Mouse (Mus musculus): ENCODE results near the gene Cldnd1. TPM values are rescaled to one million over a fixed set of nuclear protein-coding genes. Genes with fewer than 3 reads are reported as not detected.

Gene Cldnd1
- 51.0 and 58.6 TPM in 2 replicates for polyA plus RNA-seq (2015; fragmentation: Nextera tagmentation; extraction: Ambion mirVana)

DNA sequence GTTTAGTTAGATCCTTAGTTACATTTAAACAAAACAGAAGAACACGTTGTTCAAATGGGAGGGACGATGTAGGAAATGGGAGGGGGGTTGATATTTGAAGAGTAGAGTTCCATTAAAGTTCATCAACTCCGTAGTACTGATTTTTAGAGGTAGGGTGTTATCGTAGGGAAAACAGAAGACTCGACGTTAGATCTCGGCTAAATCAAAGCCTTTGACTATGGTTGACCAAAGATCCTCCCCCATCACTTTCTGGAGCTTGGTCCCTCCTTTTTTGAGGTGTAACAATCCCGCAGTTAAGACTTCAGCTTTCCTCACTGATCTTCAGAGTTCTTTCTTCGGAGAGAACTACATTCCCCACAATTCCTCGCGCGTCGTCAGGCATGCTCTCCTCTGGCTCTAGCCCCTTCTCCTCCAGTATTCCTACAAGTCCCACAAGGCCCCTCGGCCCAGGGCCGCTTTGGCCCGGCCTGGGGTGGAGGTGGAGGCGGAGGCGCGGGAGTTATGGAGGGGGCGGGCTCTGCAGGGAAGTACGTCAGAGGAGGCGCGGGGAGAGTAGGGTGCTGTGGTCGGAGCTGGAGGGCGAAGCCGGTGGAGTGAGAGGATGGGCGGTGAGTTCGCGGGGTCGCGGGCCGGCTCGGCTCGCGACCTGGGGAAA, at the start of gene Cldnd1:
TSS of gene Cldnd1 (plus strand) at position 434 of the 655 bp plus-strand sequence.
- DNase-seq (ENCODE audit: low spot score) = peak; percentile 96

GRCm38 (mm10) chr16:58678660-58679059, 49.0 kb upstream of the Cldnd1 start:
- no peak for DNase-seq (ENCODE audit: low spot score)

GRCm38 (mm10) chr16:58682046-58682445, 45.7 kb upstream of the Cldnd1 start:
- no peak for DNase-seq (ENCODE audit: low spot score)

- no peak for DNase-seq (ENCODE audit: low spot score)
These were observed 44.8 kb upstream of the Cldnd1 start for GRCm38 (mm10) chr16:58682870-58683269.

GRCm38 (mm10) chr16:58683911-58684310, 43.8 kb upstream of the Cldnd1 start:
- DNase-seq (ENCODE audit: low spot score) = no peak

DNA sequence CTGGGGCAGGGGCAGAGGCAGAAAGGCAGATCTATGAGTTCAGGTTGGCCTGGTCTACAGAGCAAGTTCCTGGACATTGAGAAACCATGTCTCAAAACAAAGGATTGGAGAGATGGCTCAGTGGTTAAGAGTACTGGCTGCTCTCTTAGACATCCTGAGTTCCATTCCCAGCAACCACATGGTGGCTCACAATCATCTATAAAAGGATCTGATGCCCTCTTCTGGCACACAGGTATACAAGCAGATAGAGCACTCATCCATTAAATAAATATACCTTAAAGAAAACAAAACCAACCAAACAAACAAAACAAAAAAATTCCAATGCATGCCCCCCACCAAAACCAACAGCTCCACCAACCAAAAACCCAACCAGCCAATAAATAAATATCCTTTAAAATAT, 43.2 kb upstream of the Cldnd1 start:
- no peak for DNase-seq (ENCODE audit: low spot score)

GRCm38 (mm10) chr16:58685548-58686537, 41.9 kb upstream of the Cldnd1 start:
- DNase-seq (ENCODE audit: low spot score) = peak; percentile 44

DNA sequence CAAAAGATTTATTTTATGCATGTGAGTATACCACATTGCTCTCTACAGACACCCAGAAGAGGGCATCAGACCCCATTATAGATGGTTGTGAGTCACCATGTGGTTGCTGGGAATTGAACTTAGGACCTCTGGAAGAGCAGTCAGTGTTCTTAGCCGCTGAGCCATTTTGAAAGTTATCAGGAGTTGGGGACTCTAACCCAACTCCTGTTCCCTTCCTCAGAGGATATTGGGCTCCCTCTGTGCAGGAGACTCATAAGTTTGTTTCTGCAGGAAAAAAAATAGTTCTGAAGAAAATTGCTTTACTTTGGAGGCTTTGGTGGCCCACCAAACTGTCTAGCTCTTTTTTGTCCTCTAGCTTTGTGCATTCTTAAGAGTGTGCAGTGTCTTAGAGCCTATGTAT, 39.2 kb upstream of the Cldnd1 start:
- no peak for DNase-seq (ENCODE audit: low spot score)

DNA sequence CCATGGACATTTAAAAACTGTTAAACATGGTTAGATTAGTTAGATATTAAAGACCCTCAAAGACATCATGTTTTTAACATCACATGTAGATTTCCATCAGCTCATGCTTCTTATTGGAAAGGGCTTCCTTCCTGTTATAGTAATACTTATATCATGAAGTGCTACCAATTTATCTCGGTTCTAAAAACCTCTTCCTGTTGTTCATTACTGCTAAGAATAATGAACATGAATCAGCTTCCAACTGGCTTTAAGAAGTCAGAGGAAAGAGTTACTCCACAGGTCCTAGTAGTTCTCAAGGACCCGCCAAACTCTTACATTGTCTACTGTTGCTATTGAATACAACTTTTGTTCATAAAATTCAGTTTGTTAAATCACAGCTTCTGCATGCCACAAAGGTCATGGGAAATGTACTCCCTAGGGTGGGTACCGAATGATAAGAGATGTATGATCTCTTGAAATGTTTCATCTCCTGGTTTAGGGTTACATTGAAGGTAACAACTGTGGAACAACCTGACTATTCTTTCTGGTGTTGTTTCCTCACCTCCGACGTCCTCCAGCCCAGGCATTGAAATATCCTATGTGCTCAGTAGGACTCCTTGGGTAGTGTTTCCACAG, 38.0 kb upstream of the Cldnd1 start:
- no peak for DNase-seq (ENCODE audit: low spot score)

- no peak for DNase-seq (ENCODE audit: low spot score)
These were observed 37.4 kb upstream of the Cldnd1 start for GRCm38 (mm10) chr16:58690322-58690732.

- no peak for DNase-seq (ENCODE audit: low spot score)
These were observed 33.6 kb upstream of the Cldnd1 start for GRCm38 (mm10) chr16:58694091-58694490.

DNA sequence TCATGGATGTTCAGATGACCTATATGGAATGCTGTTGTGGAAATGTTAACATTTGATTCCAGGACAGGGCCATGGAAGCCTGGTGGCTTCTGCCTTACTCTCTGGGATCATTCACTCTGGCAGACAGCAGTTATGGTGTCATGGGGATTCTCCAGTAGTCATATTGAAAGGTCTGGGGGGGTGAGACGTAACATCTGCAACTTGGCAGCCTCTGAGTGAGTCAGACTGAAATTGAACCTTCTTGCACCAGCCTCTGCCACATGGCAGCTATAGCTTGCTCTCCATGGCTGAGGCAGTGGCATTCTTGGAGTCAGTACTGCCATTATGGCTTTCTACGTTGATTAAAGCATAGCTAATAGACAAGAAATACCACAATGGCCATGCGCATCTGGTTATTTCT, 30.9 kb upstream of the Cldnd1 start:
- DNase-seq (ENCODE audit: low spot score) = no peak

DNA sequence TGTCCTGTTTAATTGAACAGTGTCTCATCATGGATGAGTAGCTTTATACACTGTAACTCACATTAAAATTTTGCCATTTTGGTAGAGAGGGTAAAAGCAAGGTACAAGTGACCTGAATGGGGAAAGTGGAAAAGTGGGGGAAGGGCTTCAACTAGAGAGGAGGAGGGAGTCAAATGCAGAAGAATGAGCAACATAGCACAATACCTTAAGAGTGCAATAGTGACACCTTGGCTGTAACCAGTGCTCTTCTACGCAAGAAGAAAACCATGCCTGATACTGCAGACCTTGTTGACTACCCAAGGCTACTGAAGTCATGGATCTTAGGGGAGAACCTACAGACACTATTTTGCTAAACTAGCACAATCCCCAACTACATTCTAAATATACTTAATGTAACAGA, 30.4 kb upstream of the Cldnd1 start:
- DNase-seq (ENCODE audit: low spot score) = no peak

- DNase-seq (ENCODE audit: low spot score) = no peak
These were observed 27.5 kb upstream of the Cldnd1 start for GRCm38 (mm10) chr16:58700174-58700573.

DNA sequence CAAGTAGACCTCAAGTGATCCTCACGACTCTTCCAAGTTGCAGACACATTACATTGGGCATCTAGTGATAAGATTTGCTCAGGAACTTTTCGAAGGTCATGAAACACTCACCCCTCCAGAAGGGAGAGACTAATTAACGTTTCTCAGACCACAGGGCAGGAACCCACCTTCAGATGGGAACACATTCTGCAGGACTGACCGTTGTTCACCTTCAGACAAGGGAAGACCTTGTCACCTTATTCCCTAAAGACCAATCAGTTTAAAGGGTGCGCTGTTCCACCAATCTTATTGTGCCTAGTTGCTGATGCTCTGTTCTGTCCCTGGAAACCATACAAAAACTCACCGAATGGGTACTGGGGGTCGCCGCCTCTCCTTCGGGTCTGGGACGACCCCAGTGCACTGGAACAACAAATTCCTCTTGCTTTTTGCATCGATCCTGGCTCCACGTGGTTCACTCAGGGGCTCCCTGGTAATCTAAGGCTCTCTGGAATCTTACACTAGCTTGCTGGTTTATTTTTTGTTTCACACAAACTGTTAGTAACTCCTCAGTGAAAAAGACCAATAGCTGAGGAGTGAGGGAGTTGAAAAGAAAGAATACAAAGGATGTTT, 26.8 kb upstream of the Cldnd1 start:
- no peak for DNase-seq (ENCODE audit: low spot score)

GRCm38 (mm10) chr16:58701779-58702178, 25.9 kb upstream of the Cldnd1 start:
- no peak for DNase-seq (ENCODE audit: low spot score)

GRCm38 (mm10) chr16:58702329-58702932, 25.3 kb upstream of the Cldnd1 start:
- DNase-seq (ENCODE audit: low spot score) = no peak

GRCm38 (mm10) chr16:58703382-58704124, 24.2 kb upstream of the Cldnd1 start:
- DNase-seq (ENCODE audit: low spot score) = no peak

DNA sequence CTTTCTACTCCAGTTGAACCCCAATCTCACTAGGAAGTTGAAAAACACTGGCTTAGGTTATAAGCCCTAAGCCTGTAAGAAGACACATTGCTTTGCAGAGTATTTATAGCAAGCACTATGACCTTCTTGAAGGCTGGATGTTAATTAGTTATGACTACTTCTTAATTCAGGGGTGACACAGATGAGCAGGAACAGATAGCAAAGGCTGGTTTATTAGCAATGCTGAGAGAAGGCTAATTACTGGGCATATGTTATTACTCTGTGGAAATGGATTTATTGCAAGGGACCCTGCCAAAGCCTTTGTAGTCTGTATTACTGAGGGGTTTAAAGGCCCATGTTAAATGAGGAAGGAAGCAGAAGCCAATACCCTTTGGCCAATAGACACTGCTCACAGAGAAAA, 22.7 kb upstream of the Cldnd1 start:
- DNase-seq (ENCODE audit: low spot score) = no peak

DNA sequence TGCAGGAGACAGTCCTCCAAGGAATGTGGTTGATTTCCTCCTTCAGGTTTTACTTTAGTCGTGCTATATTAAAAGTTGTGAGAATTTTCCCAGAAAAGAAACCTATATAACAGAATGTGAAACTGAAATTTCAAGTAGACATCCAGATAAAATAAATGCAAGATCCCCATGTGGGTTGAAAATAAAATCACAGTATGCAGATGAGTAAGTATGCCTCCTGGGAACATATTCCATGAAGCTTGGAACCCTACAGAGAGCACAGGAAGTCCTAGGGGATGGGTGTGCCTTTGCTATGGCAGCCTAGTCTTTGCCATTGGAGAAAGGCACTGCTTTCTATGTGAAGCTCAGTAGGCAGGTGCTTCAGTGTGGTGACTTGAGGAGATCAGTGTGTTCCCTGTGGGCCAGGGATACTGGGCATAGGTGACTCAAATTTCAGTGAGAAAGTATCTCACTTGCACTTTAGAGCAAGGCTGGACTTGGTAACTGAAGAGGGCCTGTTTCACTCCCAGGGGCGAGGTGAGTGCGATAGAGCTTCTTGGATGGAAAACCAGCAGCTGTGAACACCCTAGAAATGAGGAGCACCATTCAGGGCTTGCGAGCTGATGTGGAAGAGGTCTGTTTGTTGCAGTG, 20.3 kb upstream of the Cldnd1 start:
- DNase-seq (ENCODE audit: low spot score) = no peak
